Mouse (Mus musculus): ENCODE measurements around the gene Fkbp9. TPM values are rescaled to one million over a fixed set of nuclear protein-coding genes. Genes with fewer than 3 reads are reported as not detected.
A peak's percentile ranks its signal among the peaks of the same experiment; 100 is the strongest.

The Fkbp9 gene
- polyA plus RNA-seq (2015; fragmentation: Nextera tagmentation; extraction: Ambion mirVana): 41.8 and 48.3 TPM in 2 replicates

- Histone ChIP-seq H3K4me1 (ENCODE audit: control insufficient read depth, insufficient read depth, low read depth, low read length) (peaks cover 4% of the 10 kb centered on the region; the same call in 1 of the 2 replicates), H3K27ac (ENCODE audit: low read depth, low read length) (peak within 1 kb of the TSS; percentile 61; the same call in 1 of the 2 replicates), H3K4me2 (ENCODE audit: low read length) (peak within 1 kb of the TSS; percentile 87), H3K9ac (ENCODE audit: low read depth, low read length) (peak within 1 kb of the TSS; percentile 83), H3K36me3 (ENCODE audit: control insufficient read depth, insufficient read depth, low read length) (no peaks in the 10 kb centered on the region), H3K9me3 (ENCODE audit: control insufficient read depth, low read length) (no peaks in the 10 kb centered on the region), H3K4me3 (ENCODE audit: low read length) (peak within 1 kb of the TSS; percentile 68), H3K27me3 (replicated peaks; ENCODE audit: control insufficient read depth, insufficient read depth, low read length) (no peaks in the 10 kb centered on the region)
- WGBS: under 1% methylated on average over 49 of the region's 58 CpGs
- ATAC-seq: peak; percentile 95
These were observed at the start of gene Fkbp9 for GRCm38 (mm10) chr6:56831697-56832406. Gene Fkbp9 (plus strand): TSS chr6:56832059.

- Histone ChIP-seq H3K4me2 (ENCODE audit: low read length) (no peak overlapping the region), H3K4me3 (ENCODE audit: low read length) (no peak overlapping the region), H3K4me1 (ENCODE audit: control insufficient read depth, insufficient read depth, low read depth, low read length) (no peaks in the 10 kb centered on the region; the same call in 1 of the 2 replicates), H3K36me3 (ENCODE audit: control insufficient read depth, insufficient read depth, low read length) (peaks cover 17% of the 10 kb centered on the region), H3K27ac (ENCODE audit: low read depth, low read length) (no peak overlapping the region), H3K9ac (ENCODE audit: low read depth, low read length) (no peak overlapping the region), H3K9me3 (ENCODE audit: control insufficient read depth, low read length) (no peaks in the 10 kb centered on the region), H3K27me3 (replicated peaks; ENCODE audit: control insufficient read depth, insufficient read depth, low read length) (no peaks in the 10 kb centered on the region)
- ATAC-seq: no peak
- WGBS: 90% methylated on average over 4 of the region's 4 CpGs
These were observed 48.1 kb upstream of the Fkbp9 start for GRCm38 (mm10) chr6:56783561-56784272.

- no peaks in the 10 kb centered on the region for H3K9me3 ChIP-seq (ENCODE audit: control insufficient read depth, low read length)
These were observed 46.8 kb upstream of the Fkbp9 start for GRCm38 (mm10) chr6:56785068-56785467.

GRCm38 (mm10) chr6:56787668-56788067 is 44.2 kb upstream of the Fkbp9 start:
- no peaks in the 10 kb centered on the region for H3K9me3 ChIP-seq (ENCODE audit: control insufficient read depth, low read length)
- no peaks in the 10 kb centered on the region; the same call in 1 of the 2 replicates for H3K4me1 ChIP-seq (ENCODE audit: control insufficient read depth, insufficient read depth, low read depth, low read length)
- no peaks in the 10 kb centered on the region for H3K27me3 ChIP-seq (replicated peaks; ENCODE audit: control insufficient read depth, insufficient read depth, low read length)
- H3K4me3 ChIP-seq (ENCODE audit: low read length): no peak overlapping the region
- no peak overlapping the region for H3K4me2 ChIP-seq (ENCODE audit: low read length)
- WGBS: 92% methylated on average over 2 of the region's 2 CpGs
- H3K36me3 ChIP-seq (ENCODE audit: control insufficient read depth, insufficient read depth, low read length): no peaks in the 10 kb centered on the region
- ATAC-seq: no peak
- no peak overlapping the region for H3K27ac ChIP-seq (ENCODE audit: low read depth, low read length)
- no peak overlapping the region for H3K9ac ChIP-seq (ENCODE audit: low read depth, low read length)

More at GRCm38 (mm10) chr6:56785068-56785467, 46.8 kb upstream of the Fkbp9 start:
- no peak overlapping the region for H3K4me3 ChIP-seq (ENCODE audit: low read length)
- no peaks in the 10 kb centered on the region; the same call in 1 of the 2 replicates for H3K4me1 ChIP-seq (ENCODE audit: control insufficient read depth, insufficient read depth, low read depth, low read length)
- H3K36me3 ChIP-seq (ENCODE audit: control insufficient read depth, insufficient read depth, low read length): peaks cover 4% of the 10 kb centered on the region; the same call in 1 of the 2 replicates
- no peak overlapping the region for H3K4me2 ChIP-seq (ENCODE audit: low read length)
- no peak overlapping the region for H3K27ac ChIP-seq (ENCODE audit: low read depth, low read length)
- no peaks in the 10 kb centered on the region for H3K27me3 ChIP-seq (replicated peaks; ENCODE audit: control insufficient read depth, insufficient read depth, low read length)
- 86% methylated on average over 5 of the region's 5 CpGs for WGBS
- H3K9ac ChIP-seq (ENCODE audit: low read depth, low read length): no peak overlapping the region
- no peak for ATAC-seq

- H3K36me3 ChIP-seq (ENCODE audit: control insufficient read depth, insufficient read depth, low read length): no peaks in the 10 kb centered on the region
- ATAC-seq: no peak
- 87% methylated on average over 3 of the region's 3 CpGs for WGBS
- H3K27ac ChIP-seq (ENCODE audit: low read depth, low read length): no peak overlapping the region
- H3K9me3 ChIP-seq (ENCODE audit: control insufficient read depth, low read length): no peaks in the 10 kb centered on the region
- H3K4me2 ChIP-seq (ENCODE audit: low read length): no peak overlapping the region
- H3K4me3 ChIP-seq (ENCODE audit: low read length): no peak overlapping the region
- peaks cover 5% of the 10 kb centered on the region for H3K4me1 ChIP-seq (ENCODE audit: control insufficient read depth, insufficient read depth, low read depth, low read length)
- H3K27me3 ChIP-seq (replicated peaks; ENCODE audit: control insufficient read depth, insufficient read depth, low read length): no peaks in the 10 kb centered on the region
- H3K9ac ChIP-seq (ENCODE audit: low read depth, low read length): no peak overlapping the region
These were observed 42.5 kb upstream of the Fkbp9 start for GRCm38 (mm10) chr6:56789336-56789735.

- Histone ChIP-seq H3K4me2 (ENCODE audit: low read length) (peak overlapping the region; percentile 89), H3K27ac (ENCODE audit: low read depth, low read length) (no peak overlapping the region), H3K36me3 (ENCODE audit: control insufficient read depth, insufficient read depth, low read length) (no peaks in the 10 kb centered on the region), H3K9me3 (ENCODE audit: control insufficient read depth, low read length) (no peaks in the 10 kb centered on the region), H3K27me3 (replicated peaks; ENCODE audit: control insufficient read depth, insufficient read depth, low read length) (no peaks in the 10 kb centered on the region), H3K4me3 (ENCODE audit: low read length) (no peak overlapping the region), H3K9ac (ENCODE audit: low read depth, low read length) (no peak overlapping the region), H3K4me1 (ENCODE audit: control insufficient read depth, insufficient read depth, low read depth, low read length) (peaks cover 24% of the 10 kb centered on the region)
- 83% methylated on average over 5 of the region's 5 CpGs for WGBS
- ATAC-seq: no peak
These were observed 37.0 kb upstream of the Fkbp9 start for GRCm38 (mm10) chr6:56794834-56795233.

GRCm38 (mm10) chr6:56796232-56796631 is 35.6 kb upstream of the Fkbp9 start:
- Histone ChIP-seq H3K4me1 (ENCODE audit: control insufficient read depth, insufficient read depth, low read depth, low read length) (peaks cover 24% of the 10 kb centered on the region), H3K9ac (ENCODE audit: low read depth, low read length) (peak overlapping the region; percentile 96), H3K9me3 (ENCODE audit: control insufficient read depth, low read length) (no peaks in the 10 kb centered on the region), H3K36me3 (ENCODE audit: control insufficient read depth, insufficient read depth, low read length) (no peaks in the 10 kb centered on the region), H3K27ac (ENCODE audit: low read depth, low read length) (peak overlapping the region; percentile 99; the same call in 1 of the 2 replicates), H3K27me3 (replicated peaks; ENCODE audit: control insufficient read depth, insufficient read depth, low read length) (no peaks in the 10 kb centered on the region), H3K4me2 (ENCODE audit: low read length) (peak overlapping the region; percentile 89), H3K4me3 (ENCODE audit: low read length) (peak overlapping the region; percentile 87)
- no peak for ATAC-seq
- 10% methylated on average over 8 of the region's 8 CpGs for WGBS

GRCm38 (mm10) chr6:56796668-56797141 is 35.2 kb upstream of the Fkbp9 start:
- Histone ChIP-seq H3K36me3 (ENCODE audit: control insufficient read depth, insufficient read depth, low read length) (no peaks in the 10 kb centered on the region), H3K9ac (ENCODE audit: low read depth, low read length) (peak overlapping the region; percentile 96), H3K27ac (ENCODE audit: low read depth, low read length) (peak overlapping the region; percentile 99), H3K4me3 (ENCODE audit: low read length) (peak overlapping the region; percentile 87), H3K4me1 (ENCODE audit: control insufficient read depth, insufficient read depth, low read depth, low read length) (peaks cover 24% of the 10 kb centered on the region), H3K27me3 (replicated peaks; ENCODE audit: control insufficient read depth, insufficient read depth, low read length) (no peaks in the 10 kb centered on the region), H3K9me3 (ENCODE audit: control insufficient read depth, low read length) (no peaks in the 10 kb centered on the region), H3K4me2 (ENCODE audit: low read length) (peak overlapping the region; percentile 89)
- peak; percentile 24; the same call in 1 of the 2 replicates for ATAC-seq
- WGBS: under 1% methylated on average over 16 of the region's 16 CpGs

Data from hindbrain, embryonic 16.5 days (tissue).